In genomic region chr13:95524674-95525491, GRCm38 (mm10) we compare ENCODE assay signal across 8 mouse cellular contexts. TPM values are rescaled to one million over a fixed set of nuclear protein-coding genes. Genes with fewer than 3 reads are reported as not detected.
DNase-seq lines count a peak whose midpoint lies in the region; ATAC-seq and TF ChIP-seq lines count a peak whose summit lies in the region.

Gene F2rl1 (minus strand): TSS chr13:95525227.

- H3K4me2 ChIP-seq in embryonic facial prominence, embryonic 12.5 days (replicated peaks) = peak within 1 kb of the TSS; percentile 78
- peak within 1 kb of the TSS; percentile 92 for H3K4me2 ChIP-seq in stomach, postnatal 0 days (replicated peaks; ENCODE audit: low read depth)

- no peak for TF ChIP-seq CTCF in stomach, postnatal 0 days (IDR thresholded peaks at IDR 0.05; ENCODE audit: low read depth)

- peaks cover 32% of the 10 kb centered on the region for H3K27me3 ChIP-seq in embryonic facial prominence, embryonic 12.5 days
- H3K27me3 ChIP-seq in stomach, postnatal 0 days (ENCODE audit: control insufficient read depth, insufficient read depth, low read length) = no peaks in the 10 kb centered on the region

- H3K27ac ChIP-seq in embryonic facial prominence, embryonic 12.5 days = no peak within 1 kb of the TSS
- H3K27ac ChIP-seq in stomach, postnatal 0 days (replicated peaks) = peak within 1 kb of the TSS; percentile 94

- DNase-seq in ovary, adult 18-20 months (ENCODE audit: low spot score) = peak; percentile 40
- no peak for DNase-seq in ovary, postnatal 10 days (ENCODE audit: low spot score)
- peak; percentile 26 to 37 for DNase-seq in heart, postnatal 36 days
- peak; percentile 89 for DNase-seq in large intestine, adult 2 months (ENCODE audit: low read depth, low spot score)
- DNase-seq in stomach, postnatal 0 days (ENCODE audit: low spot score) = peak; percentile 96
- DNase-seq in frontal cortex, postnatal 25 days (ENCODE audit: low spot score in 2 of 2) = no peak

- H3K4me3 ChIP-seq in embryonic facial prominence, embryonic 12.5 days = peak within 1 kb of the TSS; percentile 43
- peak within 1 kb of the TSS; percentile 58 for H3K4me3 ChIP-seq in stomach, postnatal 0 days (ENCODE audit: low read depth, low read length)

- H3K36me3 ChIP-seq in embryonic facial prominence, embryonic 12.5 days = no peaks in the 10 kb centered on the region
- H3K36me3 ChIP-seq in stomach, postnatal 0 days (ENCODE audit: control insufficient read depth, insufficient read depth, low read length) = no peaks in the 10 kb centered on the region

- TF ChIP-seq EP300 in stomach, postnatal 0 days (optimal IDR thresholded peaks at IDR 0.05) = no peak

- peaks cover 14% of the 10 kb centered on the region for H3K4me1 ChIP-seq in embryonic facial prominence, embryonic 12.5 days
- H3K4me1 ChIP-seq in stomach, postnatal 0 days (replicated peaks; ENCODE audit: control insufficient read depth, insufficient read depth) = no peaks in the 10 kb centered on the region

- under 1% methylated on average over 54 of the region's 54 CpGs for WGBS in embryonic facial prominence, embryonic 12.5 days
- under 1% methylated on average over 54 of the region's 54 CpGs for WGBS in large intestine, adult 2 months
- 1% methylated on average over 54 of the region's 54 CpGs for WGBS in stomach, postnatal 0 days

- H3K9ac ChIP-seq in embryonic facial prominence, embryonic 12.5 days = peak within 1 kb of the TSS; percentile 33; the same call in 1 of the 2 replicates
- H3K9ac ChIP-seq in stomach, postnatal 0 days (ENCODE audit: low read length) = peak within 1 kb of the TSS; percentile 76

- peak; percentile 71; the same call in 1 of the 2 replicates for ATAC-seq in embryonic facial prominence, embryonic 12.5 days (ENCODE audit: insufficient number of reproducible peaks, insufficient read depth, low FRiP score, low TSS enrichment)
- ATAC-seq in megakaryocyte-erythroid progenitor cell, adult 5-6 weeks (replicated peaks; ENCODE audit: low FRiP score, low TSS enrichment, poor library complexity, severe bottlenecking) = peak; percentile 79
- ATAC-seq in stomach, postnatal 0 days (ENCODE audit: low FRiP score, low TSS enrichment) = peak; percentile 96

- intact Hi-C loops in heart, postnatal 36 days (cut with DNase I) = no loop called here

- H3K9me3 ChIP-seq in embryonic facial prominence, embryonic 12.5 days = no peaks in the 10 kb centered on the region
- H3K9me3 ChIP-seq in stomach, postnatal 0 days (ENCODE audit: control insufficient read depth, low read length) = no peaks in the 10 kb centered on the region

RNA-seq across cellular contexts. Expression of gene F2rl1, which starts in this region (rescaled TPM):
- polyA plus RNA-seq in embryonic facial prominence, embryonic 12.5 days (2016; fragmentation: Nextera tagmentation; extraction: Ambion mirVana) = 0.73 and 0.82 TPM in 2 replicates
- total RNA-seq in heart, postnatal 36 days (2021) = under 1 TPM; 0.49 to 0.61 TPM
- 39.0 and 53.0 TPM in 2 replicates for polyA plus RNA-seq in large intestine, adult 2 months (2012; rRNA removed)
- total RNA-seq in megakaryocyte-erythroid progenitor cell, adult 5-6 weeks (2014; fragmentation: Nextera tagmentation) = 0.66 TPM in 1 of 2 replicates, not detected in the other
- total RNA-seq in megakaryocyte-erythroid progenitor cell, adult 5-6 weeks (2017) = 0.47 TPM in 1 of 2 replicates, not detected in the other
- polyA plus RNA-seq in stomach, postnatal 0 days (2015; fragmentation: Nextera tagmentation; extraction: Ambion mirVana) = 10.7 and 12.8 TPM in 2 replicates

Comparison
In these comparisons a context has a peak if more than half of its experiments do, and no peak if none do; other contexts are left out.
1. DNase-seq: peak in ovary, adult 18-20 months (single experiment), large intestine, adult 2 months (single experiment) and stomach, postnatal 0 days (single experiment); none in ovary, postnatal 10 days (single experiment) and frontal cortex, postnatal 25 days (0 of 2).
2. Peak in ATAC-seq, H3K4me3 ChIP-seq, H3K9ac ChIP-seq and H3K4me2 ChIP-seq in embryonic facial prominence, embryonic 12.5 days; RNA of the gene not detected or under 1 TPM.
3. Peak in DNase-seq in heart, postnatal 36 days; RNA of the gene not detected or under 1 TPM.
4. Peak in ATAC-seq in megakaryocyte-erythroid progenitor cell, adult 5-6 weeks; RNA of the gene not detected or under 1 TPM.
5. Peak in every context shown above with its lines, with median percentiles within 50 percentile points of each other: ATAC-seq.